Mouse (Mus musculus): ENCODE measurements around the gene Sinhcaf. TPM values are rescaled to one million over a fixed set of nuclear protein-coding genes. Genes with fewer than 3 reads are reported as not detected.

The Sinhcaf gene
- total RNA-seq, 4 experiments from 2014 or later: 0.29 to 0.82 (median 0.59) TPM

DNA sequence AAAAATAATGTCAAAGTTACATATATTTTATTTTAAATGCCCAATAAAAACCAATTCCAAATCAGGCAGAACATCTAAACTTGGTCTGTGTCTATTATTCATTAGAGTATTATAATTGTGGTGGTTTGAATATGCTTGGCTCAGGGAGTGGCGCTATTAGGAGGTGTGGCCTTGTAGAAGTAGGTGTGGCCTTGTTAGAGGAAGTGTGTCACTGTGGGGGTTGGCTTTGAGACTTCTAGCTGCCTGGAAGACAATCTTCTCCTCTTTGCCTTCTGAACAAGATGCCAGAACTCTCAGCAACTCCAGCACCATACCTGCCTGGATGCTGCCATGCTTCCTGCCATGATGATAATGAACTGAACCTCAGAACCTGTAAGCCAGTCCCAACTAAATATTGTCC lies 72.4 kb downstream of the Sinhcaf start:
- no peak for DNase-seq (ENCODE audit: low spot score in 2 of 2)

Other genes with a start within 250 kb of the Sinhcaf start
- gene Ipo8, start 115.0 kb downstream of the Sinhcaf start, total RNA-seq (2022): 10 to 100 TPM; 15.8 to 20.4 (median 18.1) TPM
- 1 to 10 TPM; 2.2 to 3.3 (median 3.1) TPM for gene Caprin2, start 50.2 kb downstream of the Sinhcaf start, total RNA-seq (2022)
- gene Dennd5b, start 155.2 kb upstream of the Sinhcaf start, total RNA-seq (2022): 1 to 10 TPM; 6.8 to 8.8 (median 7.2) TPM
- gene Gm10203, start 183.7 kb upstream of the Sinhcaf start, total RNA-seq (2022): not detected
- gene Etfbkmt, start 193.4 kb upstream of the Sinhcaf start, total RNA-seq (2022): 10 to 100 TPM; 10.8 to 17.7 (median 12.8) TPM
- gene Amn1, start 242.2 kb upstream of the Sinhcaf start, total RNA-seq (2022): 10 to 100 TPM; 16.0 to 20.6 (median 17.8) TPM